Mouse (Mus musculus) bone marrow, adult 2 months (tissue): Measurements from ENCODE around the gene Porcn. TPM values are rescaled to one million over a fixed set of nuclear protein-coding genes. Genes with fewer than 3 reads are reported as not detected.

Source experiments
- H3K27ac ChIP-seq: fragments of 200-500 bp; 2 replicates; pipeline ENCODE4 v1.5.1; 2012; ENCODE audit warnings: low read depth, mild to moderate bottlenecking, control low read depth, inconsistent platforms, low read length; ENCODE audit not compliant: control insufficient read depth, poor library complexity, insufficient read depth
- H3K4me1 ChIP-seq: fragments of 200-500 bp; 2 replicates; pipeline ENCODE4 v1.6.1; 2011; ENCODE audit warnings: low read length; ENCODE audit not compliant: control insufficient read depth, insufficient read depth
- H3K4me3 ChIP-seq: fragments of 200-500 bp; replicated peaks from 2 replicates; pipeline ENCODE3; 2011; ENCODE audit warnings: mild to moderate bottlenecking, low read depth, low read length, control low read depth; ENCODE audit not compliant: control insufficient read depth
- CTCF ChIP-seq: fragments of 200-500 bp; IDR thresholded peaks from 2 replicates; pipeline ENCODE4 v1.5.1; 2011; ENCODE audit warnings: low read length, control low read depth; ENCODE audit not compliant: control insufficient read depth, insufficient read depth
- POLR2A ChIP-seq: fragments of 200-500 bp; IDR thresholded peaks from 2 replicates; pipeline ENCODE4 v1.6.1; 2011; ENCODE audit warnings: low read depth, mild to moderate bottlenecking, control low read depth, low read length, borderline replicate concordance; ENCODE audit not compliant: control insufficient read depth
- WGBS: fragments of 180-500 bp; shearing (Covaris S2); methylation state at CpG from one replicate; pipeline ENCODE4 v1.1.7; 2018; 5-methylcytosine and 5-hydroxymethylcytosine counted together
- polyA plus RNA-seq: library from polyadenylated mRNA; stranded (reverse); fragments of >200 nt; gene quantifications from 2 replicates; pipeline ENCODE4 v1.2.4, GENCODE M21; 2011; ENCODE audit warnings: low replicate concordance; ENCODE audit not compliant: missing spikeins, insufficient read depth, insufficient read length

Gene Porcn
- polyA plus RNA-seq, 1 experiment: 5.0 TPM

- no peak for TF ChIP-seq CTCF
- TF ChIP-seq POLR2A: no peak
- Histone ChIP-seq H3K27ac (no peak overlapping the region), H3K4me3 (no peak overlapping the region), H3K4me1 (no peaks in the 10 kb centered on the region)
- 62% methylated on average over 2 of the region's 2 CpGs for whole genome bisulfite sequencing
Observed at GRCm38 (mm10) chrX:8236704-8237103, 30.4 kb upstream of the Porcn start.

DNA sequence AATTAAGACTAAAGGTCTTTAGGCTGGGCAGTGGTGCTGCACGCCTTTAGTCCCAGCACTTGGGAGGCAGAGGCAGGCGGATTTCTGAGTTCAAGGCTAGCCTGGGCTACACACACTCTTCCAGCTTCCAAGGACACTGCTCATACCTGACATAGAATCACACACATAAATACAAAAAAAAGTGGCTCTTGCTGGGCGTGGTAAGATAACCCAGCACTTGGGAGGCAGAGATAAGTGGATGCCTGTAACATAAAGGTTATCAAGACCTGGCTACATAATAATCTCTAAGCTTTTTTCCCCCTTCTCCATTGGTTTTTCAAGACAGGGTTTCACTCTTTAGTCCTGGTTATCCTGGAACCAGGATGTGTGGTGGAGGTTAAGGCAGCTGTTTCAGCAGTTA lies 27.3 kb upstream of the Porcn start:
- 80% methylated on average over 3 of the region's 3 CpGs for WGBS

GRCm38 (mm10) chrX:8230272-8230671 lies 23.9 kb upstream of the Porcn start:
- TF ChIP-seq CTCF (no peak), POLR2A (no peak)
- no peak overlapping the region for H3K4me3 ChIP-seq
- WGBS: 79% methylated on average over 4 of the region's 4 CpGs
- no peak overlapping the region for H3K27ac ChIP-seq
- no peaks in the 10 kb centered on the region for H3K4me1 ChIP-seq

More for the DNA sequence above, 27.3 kb upstream of the Porcn start:
- TF ChIP-seq POLR2A (no peak), CTCF (no peak)
- H3K4me3 ChIP-seq: no peak overlapping the region
- H3K4me1 ChIP-seq: no peaks in the 10 kb centered on the region
- no peak overlapping the region for H3K27ac ChIP-seq

- no peak overlapping the region for H3K4me3 ChIP-seq
- H3K27ac ChIP-seq: no peak overlapping the region
- TF ChIP-seq POLR2A (no peak), CTCF (no peak)
- no peaks in the 10 kb centered on the region for H3K4me1 ChIP-seq
- 69% methylated on average over 7 of the region's 7 CpGs for WGBS
Observed at GRCm38 (mm10) chrX:8223473-8223872, 17.1 kb upstream of the Porcn start.

GRCm38 (mm10) chrX:8222678-8223421 lies 16.5 kb upstream of the Porcn start:
- 70% methylated on average over 7 of the region's 7 CpGs for WGBS
- TF ChIP-seq CTCF (no peak), POLR2A (no peak)

DNA sequence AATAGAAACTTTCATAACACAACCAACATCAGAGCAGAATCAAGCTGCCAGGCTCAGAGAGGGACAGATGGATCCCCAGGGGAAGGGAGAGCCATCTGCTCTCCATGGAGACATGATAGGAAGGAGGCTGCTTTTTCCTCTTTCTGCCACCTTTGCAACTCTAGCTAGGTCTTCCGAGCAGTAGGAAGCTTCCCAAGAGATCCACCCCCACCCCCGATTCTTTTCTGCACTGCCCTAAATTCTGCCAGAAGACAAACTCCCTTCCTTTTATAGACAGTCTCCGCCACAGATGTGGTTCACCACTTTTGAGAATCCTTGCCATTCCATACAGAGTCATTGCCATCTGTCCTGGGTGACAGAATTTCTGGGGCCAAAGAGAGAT lies 16.0 kb upstream of the Porcn start:
- H3K4me3 ChIP-seq: no peak overlapping the region
- 71% methylated on average over 3 of the region's 3 CpGs for WGBS
- no peak for TF ChIP-seq POLR2A
- no peak for TF ChIP-seq CTCF
- H3K4me1 ChIP-seq: no peaks in the 10 kb centered on the region
- no peak overlapping the region for H3K27ac ChIP-seq

More at GRCm38 (mm10) chrX:8222678-8223421, 16.5 kb upstream of the Porcn start:
- Histone ChIP-seq H3K4me1 (no peaks in the 10 kb centered on the region), H3K4me3 (no peak overlapping the region), H3K27ac (no peak overlapping the region)

- WGBS: 73% methylated on average over 8 of the region's 8 CpGs
- no peak overlapping the region for H3K27ac ChIP-seq
- H3K4me3 ChIP-seq: no peak overlapping the region
- H3K4me1 ChIP-seq: no peaks in the 10 kb centered on the region
- no peak for TF ChIP-seq CTCF
- TF ChIP-seq POLR2A: no peak
Observed at GRCm38 (mm10) chrX:8219651-8220050, 13.3 kb upstream of the Porcn start.

- whole genome bisulfite sequencing: 72% methylated on average over 2 of the region's 2 CpGs
- H3K27ac ChIP-seq: no peak overlapping the region
- TF ChIP-seq POLR2A: no peak
- TF ChIP-seq CTCF: no peak
- H3K4me3 ChIP-seq: no peak overlapping the region
- H3K4me1 ChIP-seq: no peaks in the 10 kb centered on the region
Observed at GRCm38 (mm10) chrX:8218114-8218513, 11.8 kb upstream of the Porcn start.
